Mouse (Mus musculus) liver, postnatal 0 days (tissue): ENCODE measurements at regions not wholly inside any gene's neighbourhood (a gene's known extent, or its start where the extent isn't known, plus 50 kb on each side); places are given as distances from the start of the nearest gene placed in this dataset.

ENCODE experiments used
- CTCF ChIP-seq: sonication (generic); IDR thresholded peaks from 2 replicates; pipeline ENCODE4 v1.5.1; 2016; ENCODE audit warnings: antibody characterized with exemption, low read depth
- EP300 ChIP-seq: IDR thresholded peaks from 2 replicates; pipeline ENCODE4 v1.6.1; 2016; ENCODE audit warnings: antibody characterized with exemption, low read depth, mild to moderate bottlenecking

- TF ChIP-seq EP300 (no peak), CTCF (no peak)
These were observed 219.4 kb upstream of the Rpl38 start for GRCm38 (mm10) chr11:114448776-114449401.
